Mouse (Mus musculus): Measurements from ENCODE around the gene Pusl1. TPM values are rescaled to one million over a fixed set of nuclear protein-coding genes. Genes with fewer than 3 reads are reported as not detected.

The Pusl1 gene
- polyA plus RNA-seq, 1 experiment from 2014 or later: 45.8 TPM

DNA sequence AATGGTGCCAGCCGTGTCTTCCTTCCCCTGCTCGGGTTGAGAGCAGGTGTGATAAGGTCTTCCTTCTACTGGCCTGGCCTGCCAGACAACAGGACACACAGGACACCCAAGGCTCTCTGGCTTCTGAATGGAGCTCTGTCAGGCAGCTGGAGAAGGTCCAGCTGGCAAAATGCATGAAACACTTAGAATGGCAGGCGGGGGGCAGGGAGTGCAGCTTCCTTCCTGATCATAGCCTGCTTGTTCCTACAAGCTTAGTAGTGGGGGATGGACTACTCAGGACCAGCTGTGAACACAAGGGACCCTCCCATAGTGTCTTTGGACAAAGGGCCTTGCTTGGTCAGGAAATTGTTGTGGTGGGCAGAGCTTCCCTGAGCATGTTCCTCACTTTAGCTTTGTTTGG, 9.6 kb upstream of the Pusl1 start:
- Histone ChIP-seq H3K4me3 (replicated peaks; ENCODE audit: low read depth, low read length) (no peak overlapping the region), H3K9ac (replicated peaks; ENCODE audit: low read length) (no peak overlapping the region), H3K4me1 (ENCODE audit: control insufficient read depth, insufficient read depth, low read length) (no peaks in the 10 kb centered on the region), H3K36me3 (ENCODE audit: control insufficient read depth, insufficient read depth, low read length) (peaks cover 92% of the 10 kb centered on the region), H3K4me2 (ENCODE audit: low read length) (no peak overlapping the region), H3K27ac (replicated peaks; ENCODE audit: low read depth, low read length) (no peak overlapping the region), H3K9me3 (ENCODE audit: control insufficient read depth, low read length) (no peaks in the 10 kb centered on the region), H3K27me3 (ENCODE audit: control insufficient read depth, insufficient read depth, low read length) (no peaks in the 10 kb centered on the region)
- WGBS: 85% methylated on average over 3 of the region's 3 CpGs
- DNase-seq (no peak), ATAC-seq (ENCODE audit: low FRiP score, low TSS enrichment) (no peak)

DNA sequence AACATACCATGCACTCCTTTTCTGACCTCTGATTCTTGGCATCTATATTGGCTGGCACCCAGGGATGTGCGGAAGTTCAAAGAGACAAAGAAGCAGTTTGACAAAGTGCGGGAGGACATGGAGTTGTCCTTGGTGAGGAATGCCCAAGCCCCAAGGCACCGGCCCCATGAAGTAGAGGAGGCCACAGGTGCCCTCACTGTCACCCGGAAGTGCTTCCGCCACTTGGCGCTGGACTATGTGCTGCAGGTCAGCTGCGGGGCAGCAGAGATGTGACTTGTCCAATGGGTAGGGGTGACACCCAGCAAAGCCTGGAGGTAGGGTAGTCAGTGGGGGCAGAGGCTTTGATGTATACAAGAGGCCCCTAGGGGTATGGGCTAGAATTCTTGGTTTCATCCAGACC, 7.8 kb upstream of the Pusl1 start:
- 95% methylated on average over 7 of the region's 7 CpGs for WGBS
- no peak overlapping the region for H3K4me2 ChIP-seq (ENCODE audit: low read length)
- H3K4me3 ChIP-seq (replicated peaks; ENCODE audit: low read depth, low read length): no peak overlapping the region
- DNase-seq (no peak), ATAC-seq (ENCODE audit: low FRiP score, low TSS enrichment) (no peak)
- H3K9me3 ChIP-seq (ENCODE audit: control insufficient read depth, low read length): no peaks in the 10 kb centered on the region
- H3K27me3 ChIP-seq (ENCODE audit: control insufficient read depth, insufficient read depth, low read length): no peaks in the 10 kb centered on the region
- peaks cover 82% of the 10 kb centered on the region for H3K36me3 ChIP-seq (ENCODE audit: control insufficient read depth, insufficient read depth, low read length)
- no peak overlapping the region for H3K27ac ChIP-seq (replicated peaks; ENCODE audit: low read depth, low read length)
- H3K9ac ChIP-seq (replicated peaks; ENCODE audit: low read length): no peak overlapping the region
- H3K4me1 ChIP-seq (ENCODE audit: control insufficient read depth, insufficient read depth, low read length): peaks cover 15% of the 10 kb centered on the region

DNA sequence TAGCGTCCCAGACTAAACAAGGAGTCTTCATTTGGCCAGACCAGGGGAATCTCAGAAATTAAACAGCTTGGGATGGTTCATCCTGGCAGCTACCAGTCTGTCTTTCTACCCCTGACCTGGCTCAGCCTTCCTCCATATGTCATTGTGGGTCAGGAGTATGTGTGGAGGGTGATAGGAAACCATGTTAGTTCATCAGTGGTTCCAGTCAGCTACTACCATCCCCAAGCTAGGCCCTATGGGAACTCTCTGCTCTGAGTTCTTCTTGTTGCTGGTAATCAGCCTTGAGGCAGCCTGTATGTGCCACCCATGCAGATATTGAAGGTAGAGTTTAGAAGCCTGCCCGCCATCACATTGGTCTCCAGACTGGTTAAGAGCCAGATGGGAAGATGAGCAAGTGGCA, 6.7 kb upstream of the Pusl1 start:
- Histone ChIP-seq H3K9me3 (ENCODE audit: control insufficient read depth, low read length) (no peaks in the 10 kb centered on the region), H3K27me3 (ENCODE audit: control insufficient read depth, insufficient read depth, low read length) (no peaks in the 10 kb centered on the region), H3K4me3 (replicated peaks; ENCODE audit: low read depth, low read length) (no peak overlapping the region), H3K4me2 (ENCODE audit: low read length) (no peak overlapping the region), H3K36me3 (ENCODE audit: control insufficient read depth, insufficient read depth, low read length) (peaks cover 71% of the 10 kb centered on the region), H3K4me1 (ENCODE audit: control insufficient read depth, insufficient read depth, low read length) (peaks cover 26% of the 10 kb centered on the region), H3K9ac (replicated peaks; ENCODE audit: low read length) (no peak overlapping the region), H3K27ac (replicated peaks; ENCODE audit: low read depth, low read length) (no peak overlapping the region)
- DNase-seq (no peak), ATAC-seq (ENCODE audit: low FRiP score, low TSS enrichment) (no peak)
- 100% methylated on average over 2 of the region's 2 CpGs for WGBS

DNA sequence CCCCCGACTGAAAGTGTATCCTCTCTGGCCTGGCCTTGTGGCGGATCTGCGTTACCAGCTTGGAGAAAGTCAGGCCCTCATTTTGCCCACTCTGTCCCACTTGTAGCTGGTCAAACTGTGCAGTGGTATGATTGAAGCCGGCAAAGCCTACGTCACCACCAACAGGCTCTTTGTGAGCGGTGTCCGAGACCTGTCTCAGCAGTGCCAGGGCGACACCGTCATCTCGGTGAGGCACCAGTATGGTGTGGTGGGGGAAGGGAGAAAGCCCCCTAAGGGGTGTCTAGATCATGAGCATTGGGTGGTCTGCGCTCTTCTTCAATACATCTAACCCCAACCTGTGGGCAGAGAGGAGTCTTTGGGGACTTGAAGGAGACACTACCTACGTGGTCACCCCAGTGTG, 4.9 kb upstream of the Pusl1 start:
- ATAC-seq (ENCODE audit: low FRiP score, low TSS enrichment): no peak
- Histone ChIP-seq H3K4me3 (replicated peaks; ENCODE audit: low read depth, low read length) (no peak overlapping the region), H3K9ac (replicated peaks; ENCODE audit: low read length) (no peak overlapping the region), H3K4me1 (ENCODE audit: control insufficient read depth, insufficient read depth, low read length) (peaks cover 28% of the 10 kb centered on the region), H3K36me3 (ENCODE audit: control insufficient read depth, insufficient read depth, low read length) (peaks cover 53% of the 10 kb centered on the region), H3K27me3 (ENCODE audit: control insufficient read depth, insufficient read depth, low read length) (no peaks in the 10 kb centered on the region), H3K4me2 (ENCODE audit: low read length) (no peak overlapping the region), H3K9me3 (ENCODE audit: control insufficient read depth, low read length) (no peaks in the 10 kb centered on the region), H3K27ac (replicated peaks; ENCODE audit: low read depth, low read length) (no peak overlapping the region)
- over 99% methylated on average over 12 of the region's 12 CpGs for WGBS
- DNase-seq: no peak

DNA sequence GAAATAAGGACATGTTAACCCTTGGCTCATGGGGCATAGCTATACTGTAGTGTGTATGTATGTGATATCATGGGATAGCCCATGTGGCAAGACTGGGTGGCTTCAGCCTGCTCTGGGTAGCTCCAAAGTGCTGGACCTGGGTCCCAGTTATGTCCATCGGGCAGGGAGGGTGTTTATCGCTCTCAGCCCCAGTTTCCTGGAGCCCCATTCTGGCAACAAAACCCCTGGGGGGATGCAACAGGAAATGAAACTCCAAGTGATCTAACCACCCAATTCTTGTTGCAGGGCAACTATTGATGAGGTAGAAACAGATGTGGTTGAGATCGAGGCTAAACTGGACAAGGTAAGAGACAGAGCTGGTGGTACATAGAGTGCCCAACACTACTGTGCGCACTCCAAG, 4.2 kb upstream of the Pusl1 start:
- DNase-seq: no peak
- H3K27ac ChIP-seq (replicated peaks; ENCODE audit: low read depth, low read length): no peak overlapping the region
- no peak for ATAC-seq (ENCODE audit: low FRiP score, low TSS enrichment)
- peaks cover 46% of the 10 kb centered on the region for H3K36me3 ChIP-seq (ENCODE audit: control insufficient read depth, insufficient read depth, low read length)
- H3K9me3 ChIP-seq (ENCODE audit: control insufficient read depth, low read length): no peaks in the 10 kb centered on the region
- 95% methylated on average over 4 of the region's 4 CpGs for WGBS
- peaks cover 31% of the 10 kb centered on the region for H3K4me1 ChIP-seq (ENCODE audit: control insufficient read depth, insufficient read depth, low read length)
- no peak overlapping the region for H3K9ac ChIP-seq (replicated peaks; ENCODE audit: low read length)
- H3K4me2 ChIP-seq (ENCODE audit: low read length): peak overlapping the region; percentile 99
- no peak overlapping the region for H3K4me3 ChIP-seq (replicated peaks; ENCODE audit: low read depth, low read length)
- no peaks in the 10 kb centered on the region for H3K27me3 ChIP-seq (ENCODE audit: control insufficient read depth, insufficient read depth, low read length)

DNA sequence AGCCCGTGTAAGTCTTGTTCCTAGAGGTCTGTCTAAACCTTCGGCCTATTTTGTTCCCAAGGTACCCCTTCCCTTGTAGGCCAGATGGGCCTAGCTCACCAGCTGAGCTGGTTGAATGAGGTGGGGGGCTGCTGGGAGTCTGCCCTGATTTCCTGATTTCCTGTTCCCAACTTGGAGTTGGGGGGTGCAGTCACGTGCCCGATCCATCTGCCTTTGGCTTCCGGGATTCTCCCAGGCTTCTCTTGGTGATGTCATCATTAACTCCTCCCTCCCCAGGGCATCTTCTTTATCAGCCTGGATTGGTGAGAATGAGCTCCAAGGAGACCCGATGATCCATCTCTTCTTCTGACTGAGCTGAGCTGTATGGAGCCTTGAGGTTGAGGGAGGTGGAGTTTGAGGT, 3.6 kb upstream of the Pusl1 start:
- ATAC-seq (ENCODE audit: low FRiP score, low TSS enrichment) (no peak), DNase-seq (peak; percentile 76)
- peak overlapping the region; percentile 45; the same call in 1 of the 2 replicates for H3K27ac ChIP-seq (replicated peaks; ENCODE audit: low read depth, low read length)
- peak overlapping the region; percentile 98 for H3K4me3 ChIP-seq (replicated peaks; ENCODE audit: low read depth, low read length)
- no peaks in the 10 kb centered on the region for H3K9me3 ChIP-seq (ENCODE audit: control insufficient read depth, low read length)
- H3K27me3 ChIP-seq (ENCODE audit: control insufficient read depth, insufficient read depth, low read length): no peaks in the 10 kb centered on the region
- H3K36me3 ChIP-seq (ENCODE audit: control insufficient read depth, insufficient read depth, low read length): peaks cover 40% of the 10 kb centered on the region
- WGBS: 34% methylated on average over 6 of the region's 6 CpGs
- H3K4me1 ChIP-seq (ENCODE audit: control insufficient read depth, insufficient read depth, low read length): peaks cover 36% of the 10 kb centered on the region
- H3K9ac ChIP-seq (replicated peaks; ENCODE audit: low read length): no peak overlapping the region; the same call in 1 of the 2 replicates
- peak overlapping the region; percentile 99 for H3K4me2 ChIP-seq (ENCODE audit: low read length)

DNA sequence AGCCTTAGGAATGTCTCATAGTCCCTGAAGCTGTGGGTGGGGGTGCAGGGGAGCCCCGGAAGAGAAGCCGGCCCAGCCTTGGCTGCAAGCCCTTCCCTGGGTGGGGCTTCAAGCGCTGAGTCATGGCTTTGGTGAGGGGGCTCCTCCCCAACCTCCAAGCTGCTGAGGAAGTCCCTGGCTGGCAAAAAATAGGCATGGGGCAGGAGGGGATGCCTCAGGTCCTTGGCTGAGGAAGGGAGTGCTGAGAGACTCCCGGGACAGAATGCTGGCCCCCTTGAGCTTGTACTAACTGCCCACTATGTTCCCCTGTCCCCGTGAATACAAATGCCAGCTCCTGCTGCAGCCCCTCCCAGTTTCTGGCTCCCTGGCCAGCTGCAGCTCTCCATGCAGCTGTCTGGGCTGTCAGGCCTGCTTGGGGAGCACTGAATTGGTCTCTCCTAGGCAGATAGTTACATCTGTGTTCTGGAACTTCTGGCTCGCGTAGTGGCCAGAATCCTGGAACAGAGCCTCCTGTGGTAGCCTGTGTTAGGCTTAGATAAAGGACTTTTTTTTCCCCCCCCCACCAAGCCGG, 2.8 kb upstream of the Pusl1 start:
- Histone ChIP-seq H3K4me1 (ENCODE audit: control insufficient read depth, insufficient read depth, low read length) (peaks cover 36% of the 10 kb centered on the region), H3K27me3 (ENCODE audit: control insufficient read depth, insufficient read depth, low read length) (no peaks in the 10 kb centered on the region), H3K27ac (replicated peaks; ENCODE audit: low read depth, low read length) (0 out of 2 replicates have a peak overlapping the region, but pooled peaks have one; percentile 45), H3K36me3 (ENCODE audit: control insufficient read depth, insufficient read depth, low read length) (peaks cover 38% of the 10 kb centered on the region), H3K9ac (replicated peaks; ENCODE audit: low read length) (peak overlapping the region; percentile 42; the same call in 1 of the 2 replicates), H3K4me2 (ENCODE audit: low read length) (peak overlapping the region; percentile 99), H3K4me3 (replicated peaks; ENCODE audit: low read depth, low read length) (peak overlapping the region; percentile 98), H3K9me3 (ENCODE audit: control insufficient read depth, low read length) (no peaks in the 10 kb centered on the region)
- ATAC-seq (ENCODE audit: low FRiP score, low TSS enrichment): no peak
- 36% methylated on average over 8 of the region's 8 CpGs for WGBS
- DNase-seq: no peak

DNA sequence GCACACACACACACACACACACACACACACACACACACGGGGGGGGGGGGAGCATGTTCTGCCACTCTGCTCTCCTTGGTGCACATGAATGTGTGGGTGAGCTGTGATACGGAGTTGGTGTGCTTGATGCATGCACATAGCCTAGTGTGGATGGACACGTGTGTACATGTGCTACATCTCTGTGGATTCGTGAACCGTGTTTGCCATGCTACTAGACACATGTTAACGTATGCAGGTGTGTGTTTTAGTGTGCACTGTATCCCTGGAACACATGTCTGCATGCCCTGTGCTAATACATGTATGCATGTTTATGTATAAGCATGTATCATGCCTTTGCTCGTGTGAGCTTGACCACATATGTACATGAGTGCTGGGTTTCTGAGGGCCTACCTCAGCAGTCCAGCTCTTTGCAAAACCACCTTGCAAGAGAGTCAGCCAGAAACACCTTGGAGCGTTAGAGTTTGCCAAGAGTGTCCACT, 1.7 kb upstream of the Pusl1 start:
- DNase-seq: no peak
- H3K27me3 ChIP-seq (ENCODE audit: control insufficient read depth, insufficient read depth, low read length): no peaks in the 10 kb centered on the region
- peaks cover 38% of the 10 kb centered on the region for H3K36me3 ChIP-seq (ENCODE audit: control insufficient read depth, insufficient read depth, low read length)
- peak overlapping the region; percentile 92 for H3K9ac ChIP-seq (replicated peaks; ENCODE audit: low read length)
- H3K27ac ChIP-seq (replicated peaks; ENCODE audit: low read depth, low read length): no peak overlapping the region
- peak overlapping the region; percentile 98 for H3K4me3 ChIP-seq (replicated peaks; ENCODE audit: low read depth, low read length)
- WGBS: 66% methylated on average over 8 of the region's 8 CpGs
- H3K9me3 ChIP-seq (ENCODE audit: control insufficient read depth, low read length): no peaks in the 10 kb centered on the region
- H3K4me1 ChIP-seq (ENCODE audit: control insufficient read depth, insufficient read depth, low read length): peaks cover 36% of the 10 kb centered on the region
- no peak for ATAC-seq (ENCODE audit: low FRiP score, low TSS enrichment)
- H3K4me2 ChIP-seq (ENCODE audit: low read length): peak overlapping the region; percentile 99

DNA sequence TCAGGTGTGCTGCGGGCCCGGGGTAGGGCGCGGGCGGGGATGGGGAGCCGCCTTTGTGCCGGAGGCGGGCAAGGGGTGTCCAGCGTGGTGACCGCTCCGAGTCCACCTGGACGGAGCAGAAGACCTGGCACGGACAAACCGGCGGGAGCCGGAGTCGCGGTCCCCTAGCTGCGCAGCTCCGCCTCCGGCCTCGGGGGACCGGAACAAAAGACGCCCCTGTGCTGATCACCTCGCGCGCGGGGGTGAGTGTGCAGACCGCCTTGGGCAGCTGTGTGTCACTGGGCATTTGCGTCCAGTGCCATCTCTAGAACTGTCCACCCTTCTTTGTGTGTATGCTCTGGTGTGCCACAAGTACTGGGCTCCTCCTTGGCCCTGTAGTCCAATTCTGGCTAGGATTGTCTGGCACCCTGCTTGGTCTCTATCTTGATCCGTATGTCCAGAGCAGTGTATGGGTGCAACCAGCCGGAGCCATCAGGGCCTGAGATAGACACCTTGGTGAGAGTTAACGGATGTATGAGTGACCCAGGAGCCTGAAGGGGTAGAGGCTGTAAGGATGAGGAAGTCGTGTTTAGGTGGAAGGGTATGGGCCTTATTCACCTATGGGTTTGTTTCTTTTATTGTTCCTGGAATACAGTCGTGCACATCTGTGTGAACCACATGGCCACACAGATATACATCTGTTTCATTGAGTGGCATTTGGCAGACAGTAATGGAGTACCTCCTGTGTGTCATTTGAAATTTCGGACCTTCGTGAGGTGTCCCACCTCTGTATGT, 1.0 kb upstream of the Pusl1 start:
- ATAC-seq (ENCODE audit: low FRiP score, low TSS enrichment) (peak; percentile 53), DNase-seq (peak; percentile 76)
- Histone ChIP-seq H3K4me1 (ENCODE audit: control insufficient read depth, insufficient read depth, low read length) (peaks cover 36% of the 10 kb centered on the region), H3K9ac (replicated peaks; ENCODE audit: low read length) (peak overlapping the region; percentile 92), H3K36me3 (ENCODE audit: control insufficient read depth, insufficient read depth, low read length) (peaks cover 41% of the 10 kb centered on the region), H3K4me3 (replicated peaks; ENCODE audit: low read depth, low read length) (peak overlapping the region; percentile 98), H3K9me3 (ENCODE audit: control insufficient read depth, low read length) (no peaks in the 10 kb centered on the region), H3K27me3 (ENCODE audit: control insufficient read depth, insufficient read depth, low read length) (no peaks in the 10 kb centered on the region), H3K4me2 (ENCODE audit: low read length) (peak overlapping the region; percentile 99), H3K27ac (replicated peaks; ENCODE audit: low read depth, low read length) (peak overlapping the region; percentile 99)
- 5% methylated on average over 37 of the region's 37 CpGs for WGBS

All from midbrain, embryonic 14.5 days (tissue).